Mouse (Mus musculus) CD8-positive naive resting alpha-beta T cell, adult 2 months (primary cell): Measurements from ENCODE around the gene Rasd1.
A peak's percentile ranks its signal among the peaks of the same experiment; 100 is the strongest.
"Not testable (repeated sequence)": the region's sequence is repeated elsewhere in the genome, so short reads cannot be mapped to it uniquely, and the experiment has no call there.

Source experiments
- DNase-seq, 2 experiments: peaks; one replicate each; pipeline ENCODE4 v3.0.0; 2022; ENCODE audit warnings: low read depth in 2 of 2, low spot score in 2 of 2

Rasd1 gene

DNA sequence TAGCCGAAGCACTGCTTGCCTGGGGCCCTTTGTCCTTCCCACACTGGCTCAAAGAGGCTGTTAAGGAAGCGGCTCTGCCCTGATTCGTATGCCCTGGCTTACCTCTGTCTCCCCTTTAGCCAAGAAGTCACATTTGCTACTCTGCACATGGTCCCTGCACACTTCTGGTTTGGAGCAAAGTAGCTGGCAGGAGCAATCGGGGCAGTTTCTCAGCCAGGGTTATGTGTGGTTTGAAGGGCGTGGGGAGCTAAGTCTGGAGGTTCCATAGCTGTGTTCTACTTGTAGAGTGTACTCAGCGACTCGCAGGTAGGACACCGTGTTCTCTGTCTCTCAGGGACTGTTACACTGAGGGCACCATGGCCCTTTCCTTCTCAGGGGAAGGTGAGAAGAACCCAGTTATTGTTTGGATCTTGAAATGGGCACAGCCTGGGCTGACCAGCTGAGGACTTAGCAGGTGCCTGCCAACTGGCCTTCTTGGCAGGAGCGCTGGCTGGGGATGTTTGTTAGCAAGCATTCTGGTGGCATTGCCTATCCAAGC is 3.3 kb downstream of the Rasd1 start:
- DNase-seq, result no peak

- DNase-seq, result no peak
Observed at GRCm38 (mm10) chr11:59960476-59961337, 4.0 kb downstream of the Rasd1 start.

DNA sequence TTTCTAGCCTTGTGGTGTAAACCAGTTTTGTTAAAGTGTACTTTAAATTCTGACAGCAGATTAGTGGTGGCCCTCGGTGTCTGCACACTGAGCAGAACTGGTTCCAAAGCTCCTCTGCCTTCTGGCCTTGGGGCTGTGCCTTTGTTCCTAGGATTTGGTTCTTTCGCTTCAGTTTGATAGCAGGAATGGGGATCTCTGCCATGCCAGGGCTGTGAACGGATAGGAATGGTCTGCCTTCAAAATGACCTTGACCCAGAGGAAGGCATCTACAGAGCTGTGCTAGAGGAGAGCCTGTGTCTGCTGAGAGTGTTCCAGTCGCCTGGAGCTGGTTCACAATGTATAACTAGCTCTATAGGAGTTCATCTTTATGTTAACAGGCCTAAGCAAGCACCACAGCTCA is 5.3 kb downstream of the Rasd1 start:
- no peak for DNase-seq

DNA sequence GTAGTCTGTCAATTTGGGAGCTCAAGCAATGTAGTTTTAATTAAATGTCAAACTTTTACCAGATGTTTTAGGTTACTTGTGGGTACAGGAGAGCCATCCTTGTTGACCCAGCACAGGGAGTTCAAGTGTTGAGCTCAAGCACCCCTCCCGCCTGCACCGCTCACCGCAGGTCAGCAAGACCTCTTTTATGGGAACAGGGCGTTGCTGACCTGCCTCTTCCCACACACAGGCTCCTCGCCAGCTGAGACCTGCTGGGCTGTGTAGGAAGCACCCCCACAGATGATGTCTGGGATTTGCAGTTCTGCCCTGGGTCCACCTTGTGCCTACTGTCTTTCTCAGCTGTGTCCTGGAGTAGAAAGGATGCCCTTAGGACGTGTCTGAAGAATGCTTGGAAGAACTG is 8.0 kb downstream of the Rasd1 start:
- DNase-seq, result no peak

DNA sequence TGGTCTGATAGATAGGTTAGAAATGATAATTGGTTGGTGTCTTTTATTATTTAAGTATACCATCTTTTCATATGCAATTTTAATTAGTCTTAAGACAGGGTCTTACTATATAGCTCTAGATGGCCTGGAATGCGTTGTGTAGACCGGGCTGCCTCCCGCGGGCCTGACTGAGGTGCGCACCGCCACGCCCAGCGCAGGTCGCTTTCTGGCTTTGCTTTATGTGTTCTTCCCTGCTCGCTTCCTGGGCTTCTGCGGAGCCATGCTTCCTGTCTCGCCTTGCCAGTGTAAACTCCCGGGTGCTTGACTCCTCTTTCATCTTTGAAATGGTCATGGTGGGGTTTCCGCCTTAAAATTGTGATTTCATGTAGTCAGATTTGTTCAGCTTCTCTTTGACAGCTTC is 11.9 kb downstream of the Rasd1 start:
- DNase-seq, result no peak

DNA sequence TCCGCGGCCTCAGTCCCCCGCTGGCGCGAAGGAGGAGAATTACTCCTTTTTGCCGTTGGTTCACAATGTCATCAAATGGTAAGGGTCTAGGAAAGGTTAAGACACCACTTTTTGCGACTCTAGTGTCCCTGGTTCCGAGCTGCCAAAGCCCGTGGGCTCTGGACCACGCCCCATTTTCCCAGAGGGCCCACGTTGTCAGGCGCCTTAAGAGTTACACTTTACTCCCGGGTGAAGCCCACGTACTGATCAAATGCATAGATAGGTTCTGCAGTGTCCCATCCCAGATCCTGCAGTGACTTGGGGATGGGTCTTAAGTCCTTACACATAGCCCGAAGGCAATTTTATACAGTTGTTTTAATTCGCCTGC is 16.4 kb downstream of the Rasd1 start:
- no peak for DNase-seq

DNA sequence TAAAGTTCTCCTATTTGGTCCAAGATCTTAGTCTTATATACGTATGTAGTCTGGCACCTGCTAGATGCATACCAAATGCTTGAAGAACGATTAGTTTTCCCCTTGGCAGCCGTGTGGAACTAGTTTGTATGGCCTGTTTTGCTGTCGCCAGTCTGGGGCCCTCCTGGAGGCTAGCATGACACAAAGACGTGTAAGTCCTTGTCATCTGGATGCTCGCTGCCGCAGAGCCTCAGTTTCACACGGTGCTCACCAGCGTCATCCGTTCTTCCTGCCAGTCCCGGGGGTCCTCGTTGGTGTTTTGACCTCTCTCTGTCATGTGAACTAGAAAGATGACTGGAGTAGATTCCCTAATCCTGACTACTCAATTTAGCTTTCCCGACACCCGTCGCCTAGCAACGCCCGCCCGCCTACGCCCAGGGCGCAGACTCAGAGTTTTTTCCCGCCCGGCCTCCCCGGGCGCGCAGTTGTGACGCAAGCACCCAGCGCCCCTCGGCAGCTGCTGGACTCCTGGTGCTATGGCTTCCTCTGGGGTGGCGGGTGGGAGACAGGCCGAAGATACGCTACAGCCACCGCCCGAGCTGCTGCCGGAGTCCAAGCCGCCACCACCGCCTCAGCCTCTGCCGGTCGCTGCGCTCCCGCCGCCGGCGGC is 16.9 kb downstream of the Rasd1 start, which contains the start of gene Med9:
Med9 (plus strand) TSS at position 455 of the 649 bp plus-strand sequence.
- peak; percentile 70 to 86 for DNase-seq

DNA sequence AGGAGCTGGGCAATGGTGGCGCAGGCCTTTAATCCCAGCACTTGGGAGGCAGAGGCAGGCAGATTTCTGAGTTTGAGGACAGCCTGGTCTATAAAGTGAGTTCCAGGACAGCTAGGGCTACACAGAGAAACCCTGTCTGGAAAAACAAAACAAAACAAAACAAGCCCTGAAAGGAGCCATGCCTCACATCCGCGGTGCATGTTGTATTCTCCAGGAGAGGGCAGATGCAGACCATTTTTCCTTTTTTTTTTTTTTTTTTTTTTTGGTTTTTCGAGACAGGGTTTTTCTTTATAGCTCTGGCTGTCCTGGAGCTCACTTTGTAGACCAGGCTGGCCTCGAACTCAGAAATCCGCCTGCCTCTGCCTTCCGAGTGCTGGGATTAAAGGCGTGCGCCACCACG is 19.9 kb downstream of the Rasd1 start:
- DNase-seq, result not testable (repeated sequence)

DNA sequence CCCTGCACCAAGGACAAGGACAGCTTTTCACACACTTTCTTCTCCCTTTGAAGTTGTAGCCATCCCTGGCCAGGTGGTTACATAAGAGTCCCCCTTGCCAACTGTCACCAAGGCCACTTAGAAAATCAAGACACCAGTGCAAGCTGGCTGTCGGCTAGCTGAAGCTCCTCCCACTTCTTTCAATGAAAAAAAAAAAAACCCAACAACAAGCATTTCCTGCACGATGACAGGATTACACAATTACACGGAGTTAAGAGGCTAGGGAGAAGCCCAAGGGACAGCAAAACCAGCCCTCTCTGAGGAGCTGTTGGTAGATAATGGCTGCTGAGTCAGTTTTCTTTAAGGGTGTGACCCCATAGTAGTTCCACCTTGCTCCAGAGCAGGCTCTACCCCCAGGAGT is 23.4 kb downstream of the Rasd1 start:
- no peak for DNase-seq

DNA sequence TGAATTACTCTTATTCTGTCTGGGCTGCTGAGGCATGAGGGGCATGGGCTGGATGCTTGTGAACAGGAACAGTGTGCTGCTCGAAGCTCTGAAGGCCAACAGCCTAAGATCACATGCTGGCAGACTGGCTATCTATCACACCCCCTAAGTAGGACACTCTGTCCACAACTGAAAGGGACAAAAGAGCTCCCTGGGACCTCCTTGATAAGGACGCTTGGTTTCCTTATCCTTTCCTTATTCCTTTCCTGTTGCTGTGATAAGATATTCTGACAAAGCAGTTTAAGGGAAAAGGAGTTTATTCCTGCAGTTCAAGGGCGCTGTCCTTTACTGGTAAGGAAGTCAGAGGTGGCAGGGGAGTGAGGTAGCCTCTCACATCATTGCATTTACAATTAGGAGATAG is 24.1 kb downstream of the Rasd1 start:
- DNase-seq, result no peak

DNA sequence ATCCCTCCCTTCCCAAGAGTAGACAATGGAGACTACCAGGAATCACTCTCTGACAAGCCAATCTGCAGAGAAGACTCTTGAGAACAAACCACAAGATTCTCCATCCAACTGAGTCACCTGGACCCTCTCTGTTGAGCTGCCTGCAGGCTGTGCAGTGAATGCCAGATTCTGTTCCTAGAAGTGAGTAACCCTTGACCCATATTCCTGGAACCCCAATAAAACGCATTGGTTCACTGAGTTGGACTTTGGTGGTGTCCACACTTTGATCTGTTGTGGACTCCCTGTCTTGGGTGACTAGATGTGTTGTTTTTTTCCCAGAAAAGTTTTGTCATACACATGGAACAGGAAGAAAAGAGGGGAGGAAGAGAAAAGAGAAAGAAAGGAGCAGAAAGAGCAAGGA is 24.9 kb downstream of the Rasd1 start:
- DNase-seq, result no peak

GRCm38 (mm10) chr11:59937615-59938014 is 27.1 kb downstream of the Rasd1 start:
- DNase-seq, result no peak

- no peak for DNase-seq
Observed at GRCm38 (mm10) chr11:59937023-59937422, 27.7 kb downstream of the Rasd1 start.

GRCm38 (mm10) chr11:59933943-59934342 is 30.8 kb downstream of the Rasd1 start:
- DNase-seq, result no peak

- DNase-seq, result no peak
Observed at GRCm38 (mm10) chr11:59932560-59933337, 32.0 kb downstream of the Rasd1 start.

DNA sequence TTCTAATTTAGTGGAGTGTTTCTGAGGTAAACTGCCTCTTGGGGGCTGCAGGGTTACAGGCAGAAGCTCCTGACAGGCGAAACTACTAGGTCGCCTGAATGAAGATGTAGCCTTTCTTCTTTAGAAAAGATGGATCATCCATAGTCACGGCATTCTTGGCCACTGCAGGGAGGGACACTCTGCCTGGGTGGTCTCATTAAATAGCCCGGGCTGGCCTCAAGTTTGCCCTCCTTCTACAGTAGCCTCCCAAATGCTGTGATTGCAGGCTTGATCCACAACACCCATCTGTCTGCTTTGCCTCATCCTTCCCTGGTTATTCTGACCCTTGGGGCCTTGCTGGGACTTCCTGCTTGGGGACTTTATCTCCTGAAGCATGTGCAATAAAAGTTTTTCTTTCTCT is 34.7 kb downstream of the Rasd1 start:
- no peak for DNase-seq

DNA sequence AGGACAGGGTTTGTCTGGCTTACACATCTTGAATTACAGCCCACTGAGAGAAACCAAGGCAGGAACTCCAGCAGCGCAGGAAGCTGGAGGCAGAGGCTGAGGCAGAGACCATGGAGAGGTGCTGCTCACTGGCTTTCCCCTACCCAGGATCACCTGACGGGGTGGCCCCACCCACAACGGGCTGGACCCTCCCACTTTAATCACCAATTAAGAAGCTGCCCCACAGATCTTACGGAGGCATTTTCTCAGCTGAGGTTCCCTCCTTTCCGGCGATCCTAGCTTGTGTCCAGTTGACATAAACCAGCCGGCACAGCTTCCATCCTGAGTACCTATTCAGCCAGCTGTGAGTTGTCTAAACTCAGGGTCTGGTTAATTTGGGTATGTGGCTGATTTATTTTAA is 43.5 kb downstream of the Rasd1 start:
- no peak for DNase-seq

DNA sequence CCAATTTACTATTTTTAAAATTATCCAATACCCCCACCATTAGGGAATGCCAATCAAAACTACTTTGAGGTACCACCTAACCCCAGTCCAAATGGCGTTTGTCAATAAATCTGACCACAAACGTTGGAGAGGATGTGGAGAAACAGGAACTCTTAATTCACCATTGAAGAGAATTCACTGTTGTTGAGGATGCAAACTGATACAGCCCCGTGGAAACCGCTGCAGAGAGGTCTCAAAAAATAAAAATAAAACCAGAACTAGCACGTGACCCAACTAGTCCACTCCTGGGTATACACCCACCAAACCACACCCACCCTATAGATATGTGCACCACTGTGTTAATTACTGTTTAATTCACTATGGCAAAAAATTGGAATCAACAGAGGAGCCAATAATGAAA is 44.4 kb downstream of the Rasd1 start:
- no peak for DNase-seq

- no peak for DNase-seq
Observed at GRCm38 (mm10) chr11:59919401-59919800, 45.3 kb downstream of the Rasd1 start.

GRCm38 (mm10) chr11:59918014-59918413 is 46.7 kb downstream of the Rasd1 start:
- DNase-seq, result no peak

GRCm38 (mm10) chr11:59913702-59914101 is 51.0 kb downstream of the Rasd1 start:
- DNase-seq, result no peak
